Mouse (Mus musculus): ENCODE data around the gene Bola1. TPM values are rescaled to one million over a fixed set of nuclear protein-coding genes. Genes with fewer than 3 reads are reported as not detected.

Gene Bola1
- polyA plus RNA-seq, 1 experiment from 2014 or later = 56.4 TPM

GRCm38 (mm10) chr3:96237335-96237903 is 17.9 kb upstream of the Bola1 start:
- Histone ChIP-seq H3K4me1 (replicated peaks; ENCODE audit: control insufficient read depth, insufficient read depth, low read length) (peaks cover 9% of the 10 kb centered on the region), H3K9me3 (ENCODE audit: control insufficient read depth) (no peaks in the 10 kb centered on the region), H3K9ac (ENCODE audit: low read depth, low read length) (peak overlapping the region; percentile 54; the same call in 1 of the 2 replicates), H3K4me3 (ENCODE audit: low read depth, low read length) (peak overlapping the region; percentile 41), H3K4me2 (replicated peaks; ENCODE audit: low read depth) (peak overlapping the region; percentile 70), H3K36me3 (ENCODE audit: control insufficient read depth, insufficient read depth) (no peaks in the 10 kb centered on the region), H3K27me3 (replicated peaks; ENCODE audit: control insufficient read depth, insufficient read depth, low read length) (no peaks in the 10 kb centered on the region), H3K27ac (ENCODE audit: low read depth, low read length) (peak overlapping the region; percentile 54; the same call in 1 of the 2 replicates)
- WGBS = 13% methylated on average over 7 of the region's 7 CpGs
- ATAC-seq = no peak
- TF ChIP-seq CTCF (IDR thresholded peaks at IDR 0.05; ENCODE audit: low read depth) = no peak

- Histone ChIP-seq H3K9me3 (ENCODE audit: control insufficient read depth) (no peaks in the 10 kb centered on the region), H3K4me1 (replicated peaks; ENCODE audit: control insufficient read depth, insufficient read depth, low read length) (peaks cover 9% of the 10 kb centered on the region), H3K27me3 (replicated peaks; ENCODE audit: control insufficient read depth, insufficient read depth, low read length) (no peaks in the 10 kb centered on the region), H3K27ac (ENCODE audit: low read depth, low read length) (no peak overlapping the region), H3K4me3 (ENCODE audit: low read depth, low read length) (peak overlapping the region; percentile 41), H3K36me3 (ENCODE audit: control insufficient read depth, insufficient read depth) (no peaks in the 10 kb centered on the region), H3K9ac (ENCODE audit: low read depth, low read length) (no peak overlapping the region), H3K4me2 (replicated peaks; ENCODE audit: low read depth) (peak overlapping the region; percentile 70)
- no peak for ATAC-seq
- TF ChIP-seq CTCF (IDR thresholded peaks at IDR 0.05; ENCODE audit: low read depth) = no peak
- WGBS = 60% methylated on average over 4 of the region's 4 CpGs
Measured at GRCm38 (mm10) chr3:96236834-96237334, 17.4 kb upstream of the Bola1 start.

GRCm38 (mm10) chr3:96235836-96236235 is 16.3 kb upstream of the Bola1 start:
- TF ChIP-seq CTCF (IDR thresholded peaks at IDR 0.05; ENCODE audit: low read depth) = no peak
- 64% methylated on average over 3 of the region's 3 CpGs for WGBS
- H3K4me1 ChIP-seq (replicated peaks; ENCODE audit: control insufficient read depth, insufficient read depth, low read length) = peaks cover 9% of the 10 kb centered on the region
- H3K36me3 ChIP-seq (ENCODE audit: control insufficient read depth, insufficient read depth) = no peaks in the 10 kb centered on the region
- H3K9me3 ChIP-seq (ENCODE audit: control insufficient read depth) = no peaks in the 10 kb centered on the region
- no peak overlapping the region for H3K27ac ChIP-seq (ENCODE audit: low read depth, low read length)
- H3K4me2 ChIP-seq (replicated peaks; ENCODE audit: low read depth) = no peak overlapping the region
- no peak overlapping the region for H3K9ac ChIP-seq (ENCODE audit: low read depth, low read length)
- no peak for ATAC-seq
- no peaks in the 10 kb centered on the region for H3K27me3 ChIP-seq (replicated peaks; ENCODE audit: control insufficient read depth, insufficient read depth, low read length)
- H3K4me3 ChIP-seq (ENCODE audit: low read depth, low read length) = no peak overlapping the region

- H3K9me3 ChIP-seq (ENCODE audit: control insufficient read depth) = no peaks in the 10 kb centered on the region
- WGBS = 85% methylated on average over 2 of the region's 2 CpGs
- peak; percentile 32; the same call in 1 of the 2 replicates for TF ChIP-seq CTCF (IDR thresholded peaks at IDR 0.05; ENCODE audit: low read depth)
- H3K36me3 ChIP-seq (ENCODE audit: control insufficient read depth, insufficient read depth) = no peaks in the 10 kb centered on the region
- H3K4me2 ChIP-seq (replicated peaks; ENCODE audit: low read depth) = no peak overlapping the region
- no peak for ATAC-seq
- no peak overlapping the region for H3K9ac ChIP-seq (ENCODE audit: low read depth, low read length)
- H3K4me3 ChIP-seq (ENCODE audit: low read depth, low read length) = no peak overlapping the region
- peaks cover 9% of the 10 kb centered on the region for H3K4me1 ChIP-seq (replicated peaks; ENCODE audit: control insufficient read depth, insufficient read depth, low read length)
- H3K27ac ChIP-seq (ENCODE audit: low read depth, low read length) = no peak overlapping the region
- no peaks in the 10 kb centered on the region for H3K27me3 ChIP-seq (replicated peaks; ENCODE audit: control insufficient read depth, insufficient read depth, low read length)
Measured at GRCm38 (mm10) chr3:96234914-96235313, 15.4 kb upstream of the Bola1 start.

GRCm38 (mm10) chr3:96231758-96232120 is 12.2 kb upstream of the Bola1 start:
- no peak for ATAC-seq
- WGBS = 37% methylated on average over 2 of the region's 2 CpGs
- Histone ChIP-seq H3K4me2 (replicated peaks; ENCODE audit: low read depth) (no peak overlapping the region), H3K4me1 (replicated peaks; ENCODE audit: control insufficient read depth, insufficient read depth, low read length) (0 out of 2 replicates have a peak, but pooled peaks cover under 1% of the 10 kb centered on the region), H3K9ac (ENCODE audit: low read depth, low read length) (no peak overlapping the region), H3K4me3 (ENCODE audit: low read depth, low read length) (no peak overlapping the region), H3K36me3 (ENCODE audit: control insufficient read depth, insufficient read depth) (no peaks in the 10 kb centered on the region), H3K9me3 (ENCODE audit: control insufficient read depth) (no peaks in the 10 kb centered on the region), H3K27ac (ENCODE audit: low read depth, low read length) (no peak overlapping the region), H3K27me3 (replicated peaks; ENCODE audit: control insufficient read depth, insufficient read depth, low read length) (no peaks in the 10 kb centered on the region)
- TF ChIP-seq CTCF (IDR thresholded peaks at IDR 0.05; ENCODE audit: low read depth) = no peak

- 80% methylated on average over 4 of the region's 4 CpGs for whole genome bisulfite sequencing
- H3K9ac ChIP-seq (ENCODE audit: low read depth, low read length) = no peak overlapping the region
- no peak for ATAC-seq
Measured at GRCm38 (mm10) chr3:96230910-96231757, 11.6 kb upstream of the Bola1 start.

More at GRCm38 (mm10) chr3:96230910-96231757, 11.6 kb upstream of the Bola1 start:
- H3K27ac ChIP-seq (ENCODE audit: low read depth, low read length) = no peak overlapping the region
- H3K9me3 ChIP-seq (ENCODE audit: control insufficient read depth) = no peaks in the 10 kb centered on the region
- H3K36me3 ChIP-seq (ENCODE audit: control insufficient read depth, insufficient read depth) = no peaks in the 10 kb centered on the region
- TF ChIP-seq CTCF (IDR thresholded peaks at IDR 0.05; ENCODE audit: low read depth) = no peak
- H3K4me3 ChIP-seq (ENCODE audit: low read depth, low read length) = no peak overlapping the region
- no peak overlapping the region for H3K4me2 ChIP-seq (replicated peaks; ENCODE audit: low read depth)
- no peaks in the 10 kb centered on the region for H3K27me3 ChIP-seq (replicated peaks; ENCODE audit: control insufficient read depth, insufficient read depth, low read length)
- H3K4me1 ChIP-seq (replicated peaks; ENCODE audit: control insufficient read depth, insufficient read depth, low read length) = no peaks in the 10 kb centered on the region

Measured in intestine, postnatal 0 days (tissue).